Mouse (Mus musculus) left cerebral cortex, adult 2 months (tissue): Measurements from ENCODE around the gene Mtmr3. TPM values are rescaled to one million over a fixed set of nuclear protein-coding genes. Genes with fewer than 3 reads are reported as not detected.

Source experiments
- DNase-seq, 2 experiments: peaks; one replicate each; pipeline ENCODE4 v3.0.0; 2021 to 2022; ENCODE audit warnings: low spot score in 2 of 2, mixed read lengths in 1 of 2; ENCODE audit errors: extremely low spot score in 1 of 2
- H3K27ac ChIP-seq: fragments of 200-600 bp; 2 replicates; pipeline ENCODE4 v1.8.1; 2022
- H3K4me3 ChIP-seq: fragments of 200-600 bp; 2 replicates; pipeline ENCODE4 v1.8.1; 2022
- CTCF ChIP-seq: fragments of 200-600 bp; IDR thresholded peaks from 2 replicates; pipeline ENCODE4 v1.8.1; 2022; ENCODE audit warnings: antibody characterized with exemption, mild to moderate bottlenecking, moderate library complexity
- intact Hi-C: fragments of 180-260 bp; cut with DNase I; formaldehyde crosslinking; loops from one replicate; pipeline ENCODE4 v1.15.1; 2025
- total RNA-seq, 2 experiments: library from RNA; stranded (reverse); gene quantifications; 2 replicates each; pipeline ENCODE4 v1.2.3; 2021

Gene Mtmr3
- total RNA-seq, 2 experiments from 2014 or later: 67.3 to 72.7 TPM

GRCm38 (mm10) chr11:4452467-4453184, 142.0 kb downstream of the Mtmr3 start:
- no peak overlapping the region for H3K27ac ChIP-seq
- intact Hi-C loops: no loop called here
- no peak overlapping the region for H3K4me3 ChIP-seq
- DNase-seq: no peak
- TF ChIP-seq CTCF: no peak

- H3K27ac ChIP-seq: no peak overlapping the region
- DNase-seq: peak; percentile 25 to 59
- peak; percentile 71 for TF ChIP-seq CTCF
- intact Hi-C loops: no loop called here
- H3K4me3 ChIP-seq: no peak overlapping the region
Observed at GRCm38 (mm10) chr11:4451116-4451515, 143.5 kb downstream of the Mtmr3 start.

- Histone ChIP-seq H3K27ac (no peak overlapping the region), H3K4me3 (no peak overlapping the region)
- TF ChIP-seq CTCF: no peak
- intact Hi-C loops: no loop called here
- DNase-seq: no peak
Observed at GRCm38 (mm10) chr11:4446195-4446868, 148.3 kb downstream of the Mtmr3 start.

- DNase-seq: no peak
- intact Hi-C loops: no loop called here
- Histone ChIP-seq H3K27ac (no peak overlapping the region), H3K4me3 (no peak overlapping the region)
- TF ChIP-seq CTCF: no peak
Observed at GRCm38 (mm10) chr11:4442280-4442679, 152.4 kb downstream of the Mtmr3 start.

- intact Hi-C loops: no loop called here
- TF ChIP-seq CTCF: no peak
- Histone ChIP-seq H3K27ac (no peak within 1 kb of the TSS), H3K4me3 (no peak within 1 kb of the TSS)
- DNase-seq: no peak
Observed at GRCm38 (mm10) chr11:4440978-4441377, 153.7 kb downstream of the Mtmr3 start, which contains the start of gene Hormad2. Gene Hormad2, minus strand, starts transcription at chr11:4441105.

- TF ChIP-seq CTCF: no peak
- intact Hi-C loops: loop anchor here (5.0 kb wide), 3 partner anchors 259 to 384 kb away; no protein-coding TSS in a partner anchor
- H3K4me3 ChIP-seq: no peak overlapping the region
- DNase-seq: no peak
- no peak overlapping the region for H3K27ac ChIP-seq
Observed at GRCm38 (mm10) chr11:4438211-4438610, 156.5 kb downstream of the Mtmr3 start.

GRCm38 (mm10) chr11:4437318-4437717, 157.3 kb downstream of the Mtmr3 start:
- no peak for TF ChIP-seq CTCF
- intact Hi-C loops: loop anchor here (5.0 kb wide), 3 partner anchors 260 to 385 kb away; no protein-coding TSS in a partner anchor
- Histone ChIP-seq H3K27ac (no peak overlapping the region), H3K4me3 (no peak overlapping the region)
- no peak for DNase-seq

GRCm38 (mm10) chr11:4436631-4437030, 158.0 kb downstream of the Mtmr3 start:
- intact Hi-C loops: loop anchor here (1.0 to 5.0 kb wide), 4 partner anchors 261 to 430 kb away; no protein-coding TSS in a partner anchor

GRCm38 (mm10) chr11:4434461-4434860, 160.2 kb downstream of the Mtmr3 start:
- Histone ChIP-seq H3K27ac (no peak overlapping the region), H3K4me3 (no peak overlapping the region)
- TF ChIP-seq CTCF: no peak
- intact Hi-C loops: no loop called here
- no peak for DNase-seq

More at GRCm38 (mm10) chr11:4436631-4437030, 158.0 kb downstream of the Mtmr3 start:
- Histone ChIP-seq H3K4me3 (no peak overlapping the region), H3K27ac (no peak overlapping the region)
- peak; percentile 77 for TF ChIP-seq CTCF
- no peak for DNase-seq

Other genes with a start within 250 kb of the Mtmr3 start
- not detected for gene Hormad2, start 153.8 kb downstream of the Mtmr3 start, total RNA-seq
- not detected for gene Gm11032, start 25.2 kb upstream of the Mtmr3 start, total RNA-seq
- 10 to 100 TPM; 18.7 to 21.3 TPM for gene Ascc2, start 42.9 kb upstream of the Mtmr3 start, total RNA-seq
- 100 to 1,000 TPM; 362 to 374 TPM for gene Uqcr10, start 109.5 kb upstream of the Mtmr3 start, total RNA-seq
- gene Zmat5, start 109.8 kb upstream of the Mtmr3 start, total RNA-seq: 10 to 100 TPM; 31.1 to 33.9 TPM
- 10 to 100 TPM; 15.6 to 22.7 TPM for gene Cabp7, start 151.9 kb upstream of the Mtmr3 start, total RNA-seq